Mouse (Mus musculus): Measurements from ENCODE around the gene Scn5a. TPM values are rescaled to one million over a fixed set of nuclear protein-coding genes. Genes with fewer than 3 reads are reported as not detected.

Scn5a gene
- polyA plus RNA-seq, 1 experiment from 2014 or later = 0.76 TPM

DNA sequence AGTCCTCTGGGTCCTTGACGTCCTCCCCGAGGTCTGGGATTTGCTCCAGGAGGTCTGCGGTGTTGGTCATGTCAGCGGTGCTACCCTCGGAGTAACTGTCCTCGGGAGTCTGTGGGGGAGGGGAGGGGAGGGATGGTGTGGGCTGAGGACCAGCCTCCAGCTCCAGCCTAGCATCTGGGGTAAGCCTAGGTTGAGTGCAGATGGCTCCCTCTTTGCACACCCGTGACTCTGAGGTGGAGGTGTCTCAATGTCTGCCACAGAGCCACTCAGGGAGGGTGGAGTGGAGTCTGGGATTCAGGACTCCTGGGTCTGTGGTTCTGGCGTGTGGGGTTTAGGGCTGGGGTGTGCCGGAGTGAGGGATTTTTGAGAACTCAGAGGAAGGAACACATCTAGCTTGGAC lies 65.8 kb downstream of the Scn5a start:
- H3K4me3 ChIP-seq (ENCODE audit: low read depth, low read length) = no peak overlapping the region
- H3K4me1 ChIP-seq (ENCODE audit: insufficient read depth) = no peaks in the 10 kb centered on the region
- H3K36me3 ChIP-seq (ENCODE audit: insufficient read depth) = no peaks in the 10 kb centered on the region
- no peak overlapping the region for H3K9ac ChIP-seq
- 81% methylated on average over 9 of the region's 9 CpGs for WGBS
- 0 out of 2 replicates have a peak, but pooled peaks cover 5% of the 10 kb centered on the region for H3K27me3 ChIP-seq (ENCODE audit: insufficient read depth, low read length)
- H3K9me3 ChIP-seq (ENCODE audit: low read depth, low read length) = no peaks in the 10 kb centered on the region
- no peak for ATAC-seq (ENCODE audit: insufficient read depth)
- no peak for DNase-seq
- H3K4me2 ChIP-seq = no peak overlapping the region
- no peak overlapping the region for H3K27ac ChIP-seq (ENCODE audit: low read depth)
- no peak for TF ChIP-seq CTCF (IDR thresholded peaks at IDR 0.05; ENCODE audit: low read depth)

DNA sequence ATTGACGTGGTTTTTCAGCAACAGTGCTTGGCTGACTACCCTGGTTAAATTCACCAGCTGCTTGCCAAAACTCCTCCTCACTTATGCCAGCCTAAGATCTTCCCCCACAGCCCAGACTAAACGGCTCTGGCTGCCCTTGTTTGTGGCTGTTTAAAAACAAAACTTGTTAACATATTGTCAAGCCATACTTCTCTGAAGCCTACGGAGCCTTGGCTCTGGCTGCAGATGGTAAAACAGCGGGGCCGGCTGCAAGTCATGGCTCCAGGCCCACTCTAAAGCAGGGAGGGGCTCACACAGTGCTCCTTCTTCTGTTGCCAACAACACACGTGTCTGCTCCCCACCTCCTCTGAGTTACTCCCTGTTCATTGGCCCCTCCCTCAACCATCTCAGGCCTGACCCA lies 67.9 kb downstream of the Scn5a start:
- Histone ChIP-seq H3K27me3 (ENCODE audit: insufficient read depth, low read length) (no peaks in the 10 kb centered on the region), H3K27ac (ENCODE audit: low read depth) (no peak overlapping the region), H3K4me3 (ENCODE audit: low read depth, low read length) (no peak overlapping the region), H3K9ac (no peak overlapping the region), H3K4me1 (ENCODE audit: insufficient read depth) (no peaks in the 10 kb centered on the region), H3K36me3 (ENCODE audit: insufficient read depth) (no peaks in the 10 kb centered on the region), H3K4me2 (no peak overlapping the region), H3K9me3 (ENCODE audit: low read depth, low read length) (0 out of 2 replicates have a peak, but pooled peaks cover 3% of the 10 kb centered on the region)
- no peak for TF ChIP-seq CTCF (IDR thresholded peaks at IDR 0.05; ENCODE audit: low read depth)
- peak; percentile 73 for ATAC-seq (ENCODE audit: insufficient read depth)
- 42% methylated on average over 6 of the region's 6 CpGs for WGBS
- peak; percentile 48 for DNase-seq

DNA sequence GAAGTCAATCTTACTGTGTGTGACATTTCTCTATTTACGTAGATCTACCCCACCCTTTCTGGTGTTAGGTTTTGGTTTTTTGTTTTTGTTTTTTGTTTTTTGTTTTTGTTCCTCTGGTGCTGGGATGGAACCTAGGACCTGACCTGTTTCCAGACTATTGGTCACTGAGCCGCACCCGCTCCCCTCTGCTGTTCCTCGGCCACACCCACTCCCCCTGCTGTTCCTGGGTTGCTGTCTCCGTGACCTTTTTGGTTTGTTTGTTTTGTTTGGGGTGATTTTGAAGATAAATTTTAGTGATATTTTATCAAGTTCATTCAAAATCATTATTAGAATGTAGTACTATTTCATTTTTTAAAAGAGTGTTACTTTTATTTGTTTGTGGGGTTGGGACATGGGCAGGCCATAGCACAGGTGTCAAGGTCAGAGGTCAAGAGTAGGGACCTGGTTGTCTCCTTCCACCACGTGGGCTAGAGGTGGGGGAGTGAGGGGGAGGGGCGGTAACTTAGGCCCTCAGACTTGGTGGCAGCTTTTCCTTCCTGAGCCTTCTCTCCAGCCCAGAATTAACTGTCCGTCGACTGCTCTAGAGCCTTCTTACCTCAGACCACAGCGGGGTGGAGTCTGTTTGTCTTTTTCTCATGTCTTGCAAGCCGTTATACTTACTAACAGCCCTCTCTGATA lies 73.7 kb downstream of the Scn5a start:
- 63% methylated on average over 11 of the region's 11 CpGs for WGBS
- no peak for DNase-seq
- Histone ChIP-seq H3K27me3 (ENCODE audit: insufficient read depth, low read length) (no peaks in the 10 kb centered on the region), H3K9me3 (ENCODE audit: low read depth, low read length) (0 out of 2 replicates have a peak, but pooled peaks cover 3% of the 10 kb centered on the region), H3K4me2 (no peak overlapping the region), H3K9ac (no peak overlapping the region), H3K4me1 (ENCODE audit: insufficient read depth) (no peaks in the 10 kb centered on the region), H3K27ac (ENCODE audit: low read depth) (no peak overlapping the region), H3K36me3 (ENCODE audit: insufficient read depth) (no peaks in the 10 kb centered on the region), H3K4me3 (ENCODE audit: low read depth, low read length) (no peak overlapping the region)
- ATAC-seq (ENCODE audit: insufficient read depth) = no peak
- TF ChIP-seq CTCF (IDR thresholded peaks at IDR 0.05; ENCODE audit: low read depth) = no peak

DNA sequence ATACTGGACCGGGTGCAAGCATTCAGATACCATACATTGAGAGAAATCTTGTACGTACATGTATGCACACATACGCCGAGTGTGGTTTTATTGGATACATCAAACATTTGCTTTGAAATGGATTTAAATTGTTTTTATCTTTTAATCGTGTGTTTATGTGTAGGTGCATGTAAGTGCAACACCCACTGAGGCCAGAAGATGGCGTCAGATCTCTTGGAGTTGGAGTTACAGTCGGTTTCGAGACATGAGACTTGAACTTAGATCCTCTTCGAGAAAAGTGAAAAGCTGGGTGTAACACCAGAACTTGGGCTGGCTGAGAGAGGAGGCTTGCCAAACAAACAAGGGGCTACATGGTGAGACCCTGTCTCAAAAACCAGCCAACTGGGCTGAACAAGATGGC lies 75.2 kb downstream of the Scn5a start:
- no peaks in the 10 kb centered on the region for H3K27me3 ChIP-seq (ENCODE audit: insufficient read depth, low read length)
- H3K9me3 ChIP-seq (ENCODE audit: low read depth, low read length) = 0 out of 2 replicates have a peak, but pooled peaks cover 3% of the 10 kb centered on the region
- no peak overlapping the region for H3K9ac ChIP-seq
- no peak for DNase-seq
- H3K4me2 ChIP-seq = no peak overlapping the region
- 89% methylated on average over 9 of the region's 9 CpGs for WGBS
- H3K27ac ChIP-seq (ENCODE audit: low read depth) = no peak overlapping the region
- ATAC-seq (ENCODE audit: insufficient read depth) = no peak
- H3K4me3 ChIP-seq (ENCODE audit: low read depth, low read length) = no peak overlapping the region
- H3K4me1 ChIP-seq (ENCODE audit: insufficient read depth) = no peaks in the 10 kb centered on the region
- 0 out of 2 replicates have a peak, but pooled peaks have one; percentile 11 for TF ChIP-seq CTCF (IDR thresholded peaks at IDR 0.05; ENCODE audit: low read depth)
- no peaks in the 10 kb centered on the region for H3K36me3 ChIP-seq (ENCODE audit: insufficient read depth)

DNA sequence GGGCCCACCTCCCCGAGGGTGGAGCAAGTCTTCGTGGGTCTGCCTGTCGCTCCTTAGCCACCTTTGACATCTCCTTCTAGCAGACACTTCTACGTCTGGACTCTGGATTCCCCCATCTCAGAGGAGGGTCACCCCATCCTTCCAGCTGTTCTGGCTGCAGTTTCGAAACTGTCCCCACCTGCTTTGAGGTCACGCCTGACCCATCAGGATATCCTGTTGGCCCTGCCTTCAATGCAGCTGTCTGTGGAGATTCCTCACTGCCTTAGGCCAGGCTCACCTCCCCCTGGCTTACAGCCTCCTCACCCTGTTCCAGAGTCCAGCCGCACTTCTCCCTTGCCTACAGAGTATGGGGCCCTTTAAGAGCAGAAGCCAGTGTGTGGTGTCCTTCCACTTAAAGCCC lies 79.9 kb downstream of the Scn5a start:
- no peak overlapping the region for H3K4me2 ChIP-seq
- WGBS = 73% methylated on average over 7 of the region's 7 CpGs
- no peak for TF ChIP-seq CTCF (IDR thresholded peaks at IDR 0.05; ENCODE audit: low read depth)
- H3K9ac ChIP-seq = no peak overlapping the region
- no peaks in the 10 kb centered on the region for H3K36me3 ChIP-seq (ENCODE audit: insufficient read depth)
- H3K4me1 ChIP-seq (ENCODE audit: insufficient read depth) = peaks cover 6% of the 10 kb centered on the region; the same call in 1 of the 2 replicates
- H3K27ac ChIP-seq (ENCODE audit: low read depth) = no peak overlapping the region
- no peaks in the 10 kb centered on the region for H3K27me3 ChIP-seq (ENCODE audit: insufficient read depth, low read length)
- H3K4me3 ChIP-seq (ENCODE audit: low read depth, low read length) = no peak overlapping the region
- no peak for DNase-seq
- no peaks in the 10 kb centered on the region for H3K9me3 ChIP-seq (ENCODE audit: low read depth, low read length)
- no peak for ATAC-seq (ENCODE audit: insufficient read depth)

DNA sequence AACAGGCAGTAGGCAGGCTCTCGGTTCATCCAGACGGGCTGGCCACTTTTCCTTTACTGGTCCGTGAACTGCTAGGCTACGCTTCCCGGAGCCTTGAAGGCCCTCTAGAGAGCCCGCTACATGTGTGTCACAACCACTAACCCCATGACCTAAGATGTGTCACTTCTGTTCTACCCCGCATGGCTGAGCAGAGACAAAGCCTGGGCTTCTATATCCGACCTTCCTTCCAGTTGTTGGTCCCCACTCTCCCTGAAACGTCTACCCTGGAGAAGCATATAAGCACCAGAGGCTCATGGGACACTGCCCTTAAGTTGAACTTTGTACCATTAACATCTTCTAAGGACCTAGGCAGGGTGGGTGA lies 80.6 kb downstream of the Scn5a start:
- WGBS = 80% methylated on average over 9 of the region's 9 CpGs
- ATAC-seq (ENCODE audit: insufficient read depth) (no peak), DNase-seq (no peak)
- TF ChIP-seq CTCF (IDR thresholded peaks at IDR 0.05; ENCODE audit: low read depth) = no peak
- no peaks in the 10 kb centered on the region for H3K27me3 ChIP-seq (ENCODE audit: insufficient read depth, low read length)
- no peak overlapping the region for H3K4me3 ChIP-seq (ENCODE audit: low read depth, low read length)
- H3K4me2 ChIP-seq = no peak overlapping the region
- no peaks in the 10 kb centered on the region for H3K36me3 ChIP-seq (ENCODE audit: insufficient read depth)
- peaks cover 6% of the 10 kb centered on the region; the same call in 1 of the 2 replicates for H3K4me1 ChIP-seq (ENCODE audit: insufficient read depth)
- H3K27ac ChIP-seq (ENCODE audit: low read depth) = no peak overlapping the region
- H3K9ac ChIP-seq = no peak overlapping the region
- no peaks in the 10 kb centered on the region for H3K9me3 ChIP-seq (ENCODE audit: low read depth, low read length)

DNA sequence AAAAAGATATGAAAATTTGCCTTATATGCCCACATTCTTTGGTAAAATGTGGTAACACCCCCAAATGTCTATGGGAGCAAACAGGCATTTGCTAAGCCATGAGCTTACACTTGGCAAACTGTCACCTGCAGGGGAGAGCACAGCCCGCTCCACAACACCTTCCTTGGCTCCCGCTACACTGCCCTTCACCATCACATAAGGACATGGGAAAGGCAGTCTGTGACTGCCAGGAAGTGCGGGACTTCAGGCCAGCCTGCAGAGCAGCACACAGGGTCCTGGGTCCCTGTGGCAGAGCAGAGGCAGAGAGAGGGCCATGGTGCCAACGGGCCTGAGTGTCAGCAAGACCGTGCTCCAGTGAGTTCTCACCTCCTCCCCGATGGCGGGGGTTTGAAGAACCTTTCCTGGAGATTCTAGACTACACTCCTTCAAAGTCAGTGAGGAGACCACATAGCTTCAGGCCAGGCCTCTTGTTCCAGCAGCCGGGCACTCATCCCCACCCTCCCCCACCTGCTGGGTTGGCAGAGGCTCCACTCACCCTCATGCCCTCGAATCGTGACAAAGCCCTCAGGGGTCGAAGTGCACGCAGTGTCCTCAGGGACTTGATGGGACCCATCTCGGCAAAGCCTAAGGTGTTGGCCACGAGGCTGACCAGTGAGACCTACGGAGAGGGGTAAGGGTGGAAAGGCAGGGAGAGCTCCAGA lies 81.1 kb downstream of the Scn5a start:
- peaks cover 6% of the 10 kb centered on the region; the same call in 1 of the 2 replicates for H3K4me1 ChIP-seq (ENCODE audit: insufficient read depth)
- TF ChIP-seq CTCF (IDR thresholded peaks at IDR 0.05; ENCODE audit: low read depth) = no peak
- H3K9ac ChIP-seq = no peak overlapping the region
- H3K4me2 ChIP-seq = no peak overlapping the region
- H3K4me3 ChIP-seq (ENCODE audit: low read depth, low read length) = no peak overlapping the region
- DNase-seq (peak; percentile 3), ATAC-seq (ENCODE audit: insufficient read depth) (no peak)
- WGBS = 84% methylated on average over 15 of the region's 15 CpGs
- H3K9me3 ChIP-seq (ENCODE audit: low read depth, low read length) = no peaks in the 10 kb centered on the region
- 0 out of 2 replicates have a peak overlapping the region, but pooled peaks have one; percentile 8 for H3K27ac ChIP-seq (ENCODE audit: low read depth)
- no peaks in the 10 kb centered on the region for H3K27me3 ChIP-seq (ENCODE audit: insufficient read depth, low read length)
- no peaks in the 10 kb centered on the region for H3K36me3 ChIP-seq (ENCODE audit: insufficient read depth)
